Mouse (Mus musculus) intestine, embryonic 14.5 days (tissue): Measurements from ENCODE around the gene Ucp2. TPM values are rescaled to one million over a fixed set of nuclear protein-coding genes. Genes with fewer than 3 reads are reported as not detected.

ENCODE experiments used
- ATAC-seq: fragments of 200-750 bp; cut with Nextera tagmentation; replicated peaks from 2 replicates; pipeline ENCODE4 v1.8.0; 2017; ENCODE audit warnings: low read depth, moderate number of reproducible peaks, moderate TSS enrichment, moderate library complexity; ENCODE audit not compliant: low FRiP score, low TSS enrichment
- DNase-seq: peaks from one replicate; pipeline ENCODE4 v3.0.0-alpha.2; 2018; ENCODE audit warnings: low spot score
- H3K27ac ChIP-seq: fragments of 300-500 bp; sonication (generic); 2 replicates; pipeline ENCODE4 v1.5.1; 2014; ENCODE audit warnings: low read depth, mild to moderate bottlenecking, control low read depth
- H3K27me3 ChIP-seq: fragments of 300-500 bp; sonication (generic); replicated peaks from 2 replicates; pipeline ENCODE4 v1.6.1; 2014; ENCODE audit warnings: low read length, control low read depth; ENCODE audit not compliant: control insufficient read depth, insufficient read depth
- H3K36me3 ChIP-seq: fragments of 300-500 bp; sonication (generic); 2 replicates; pipeline ENCODE4 v1.6.1; 2014; ENCODE audit warnings: low read length, control low read depth; ENCODE audit not compliant: control insufficient read depth, insufficient read depth
- H3K4me1 ChIP-seq: fragments of 300-500 bp; sonication (generic); replicated peaks from 2 replicates; pipeline ENCODE4 v1.6.1; 2014; ENCODE audit warnings: low read length, control low read depth, mixed read lengths; ENCODE audit not compliant: control insufficient read depth, insufficient read depth
- H3K4me2 ChIP-seq: fragments of 300-500 bp; sonication (generic); 2 replicates; pipeline ENCODE4 v1.6.1; 2014; ENCODE audit warnings: low read length
- H3K4me3 ChIP-seq: fragments of 300-500 bp; sonication (generic); 2 replicates; pipeline ENCODE4 v1.5.1; 2014; ENCODE audit warnings: low read depth, low read length, control low read depth, mixed read lengths
- H3K9ac ChIP-seq: fragments of 300-500 bp; sonication (generic); 2 replicates; pipeline ENCODE4 v1.6.1; 2014; ENCODE audit warnings: mild to moderate bottlenecking, low read length
- H3K9me3 ChIP-seq: fragments of 300-500 bp; sonication (generic); 2 replicates; pipeline ENCODE4 v1.6.1; 2016; ENCODE audit warnings: low read length, control low read depth; ENCODE audit not compliant: control insufficient read depth
- WGBS: fragments of 180-500 bp; shearing (Covaris S2); extraction: QIAGEN DNeasy Blood & Tissue Kit; methylation state at CpG from one replicate; pipeline ENCODE4 v1.1.7; 2014; 5-methylcytosine and 5-hydroxymethylcytosine counted together
- polyA plus RNA-seq: library from polyadenylated mRNA; unstranded; fragments of >200 nt; fragmentation: Nextera tagmentation; extraction: Ambion mirVana; gene quantifications from 2 replicates; pipeline ENCODE4 v1.2.1, GENCODE M21; 2014

The Ucp2 gene
- polyA plus RNA-seq, 1 experiment from 2014 or later, result 179 TPM

DNA sequence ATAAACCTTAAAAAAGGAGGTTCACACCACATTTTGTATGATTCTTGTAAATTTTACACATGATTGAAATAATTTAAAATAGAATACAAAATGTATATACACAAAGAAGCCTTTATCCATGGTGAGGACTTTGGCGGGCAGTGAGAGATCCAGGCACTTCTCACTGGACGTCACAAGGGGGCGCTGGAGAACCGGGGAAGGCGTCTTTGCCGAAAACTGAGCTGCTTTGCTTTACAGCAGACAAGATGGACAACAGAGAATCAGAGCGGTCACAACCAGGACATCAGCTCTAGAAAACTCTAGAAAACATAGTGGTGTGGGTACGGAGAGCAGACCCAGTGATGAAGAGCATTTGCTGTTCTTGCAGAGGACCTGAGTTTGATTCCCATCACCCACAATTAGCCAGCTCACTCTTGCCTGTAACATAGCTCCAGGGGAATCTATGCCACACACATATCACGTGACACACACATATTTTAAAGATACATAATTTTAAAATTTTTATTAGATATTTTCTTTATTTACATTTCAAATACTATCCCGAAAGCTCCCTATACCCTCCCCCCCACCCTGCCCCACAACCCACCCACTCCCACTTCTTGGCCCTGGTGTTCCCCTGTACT is 27.6 kb downstream of the Ucp2 start:
- peak overlapping the region; percentile 18; the same call in 1 of the 2 replicates for H3K4me2 ChIP-seq
- no peaks in the 10 kb centered on the region for H3K36me3 ChIP-seq
- no peaks in the 10 kb centered on the region for H3K9me3 ChIP-seq
- no peak overlapping the region for H3K27ac ChIP-seq
- H3K9ac ChIP-seq, result no peak overlapping the region
- H3K4me3 ChIP-seq, result no peak overlapping the region
- 18% methylated on average over 10 of the region's 10 CpGs for WGBS
- peak; percentile 95 for DNase-seq
- ATAC-seq, result peak; percentile 47; the same call in 1 of the 2 replicates
- H3K27me3 ChIP-seq, result no peaks in the 10 kb centered on the region
- H3K4me1 ChIP-seq, result no peaks in the 10 kb centered on the region

DNA sequence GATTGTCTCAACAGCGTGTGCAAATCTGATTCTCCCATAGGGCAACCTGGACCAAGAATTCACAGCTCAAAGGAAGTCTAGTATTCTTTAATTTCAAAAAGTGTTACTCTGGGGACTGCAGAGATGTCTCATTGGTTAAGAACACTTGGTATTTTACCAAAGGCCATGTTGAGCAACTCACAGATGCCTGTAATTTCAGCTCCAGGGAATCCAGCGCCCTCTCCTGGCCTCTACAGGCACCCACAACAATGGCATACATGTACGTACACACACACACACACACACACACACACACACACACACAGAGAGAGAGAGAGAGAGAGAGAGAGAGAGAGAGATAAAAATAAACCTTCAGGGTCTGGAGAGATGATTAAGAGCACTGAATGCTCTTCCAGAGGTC is 29.1 kb downstream of the Ucp2 start:
- H3K27me3 ChIP-seq, result no peaks in the 10 kb centered on the region
- DNase-seq (no peak), ATAC-seq (no peak)
- H3K9me3 ChIP-seq, result no peaks in the 10 kb centered on the region
- no peak overlapping the region for H3K4me3 ChIP-seq
- H3K27ac ChIP-seq, result no peak overlapping the region
- no peaks in the 10 kb centered on the region for H3K36me3 ChIP-seq
- WGBS, result 75% methylated on average over 3 of the region's 3 CpGs
- H3K9ac ChIP-seq, result no peak overlapping the region
- no peak overlapping the region for H3K4me2 ChIP-seq
- H3K4me1 ChIP-seq, result no peaks in the 10 kb centered on the region

DNA sequence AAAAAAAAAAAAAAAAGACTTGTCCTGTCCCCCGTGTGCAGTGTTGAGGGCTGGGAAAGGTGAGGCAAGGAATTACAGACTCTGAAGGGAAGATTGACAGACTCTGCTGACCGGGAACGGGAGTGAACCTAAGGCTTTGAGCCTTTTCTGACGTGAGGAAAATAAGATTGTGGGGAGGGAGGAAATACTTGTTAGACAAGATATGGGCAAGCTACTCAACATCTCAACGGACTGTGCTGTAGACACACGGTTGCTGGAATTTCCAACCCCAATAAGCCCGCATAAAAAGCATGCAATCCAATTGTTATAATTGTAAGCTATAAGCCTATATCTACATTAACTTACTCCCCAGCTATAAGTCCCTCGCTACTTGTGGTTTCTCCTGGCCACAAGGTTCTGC is 31.5 kb downstream of the Ucp2 start:
- Histone ChIP-seq H3K9ac (no peak overlapping the region), H3K4me1 (no peaks in the 10 kb centered on the region), H3K27me3 (no peaks in the 10 kb centered on the region), H3K27ac (no peak overlapping the region), H3K9me3 (no peaks in the 10 kb centered on the region), H3K4me3 (no peak overlapping the region), H3K36me3 (no peaks in the 10 kb centered on the region), H3K4me2 (no peak overlapping the region)
- ATAC-seq (no peak), DNase-seq (no peak)
- WGBS, result 65% methylated on average over 8 of the region's 8 CpGs

DNA sequence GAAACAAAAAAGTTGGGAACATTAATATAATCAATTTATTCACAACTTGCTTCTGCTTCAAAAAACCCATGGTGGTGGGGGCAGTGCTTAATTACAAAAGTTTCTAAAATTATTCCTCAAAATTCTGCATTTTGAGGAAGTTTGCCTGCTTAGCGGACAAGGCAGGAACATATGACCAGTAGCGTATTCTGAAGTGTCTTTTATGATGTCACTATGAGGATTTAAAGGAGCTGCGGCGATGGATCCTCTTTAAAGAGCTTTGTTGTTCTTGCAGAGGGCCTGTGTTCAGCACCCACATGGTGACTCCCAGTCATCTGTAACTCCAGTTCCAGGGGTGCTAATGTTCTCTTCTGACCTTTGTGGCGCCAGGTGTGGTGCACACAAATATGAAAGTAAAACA is 37.6 kb downstream of the Ucp2 start:
- Histone ChIP-seq H3K9ac (no peak overlapping the region), H3K4me3 (no peak overlapping the region), H3K27me3 (no peaks in the 10 kb centered on the region), H3K9me3 (no peaks in the 10 kb centered on the region), H3K27ac (no peak overlapping the region), H3K36me3 (no peaks in the 10 kb centered on the region), H3K4me2 (no peak overlapping the region), H3K4me1 (peaks cover 6% of the 10 kb centered on the region)
- no peak for DNase-seq
- ATAC-seq, result no peak
- 87% methylated on average over 5 of the region's 5 CpGs for WGBS

DNA sequence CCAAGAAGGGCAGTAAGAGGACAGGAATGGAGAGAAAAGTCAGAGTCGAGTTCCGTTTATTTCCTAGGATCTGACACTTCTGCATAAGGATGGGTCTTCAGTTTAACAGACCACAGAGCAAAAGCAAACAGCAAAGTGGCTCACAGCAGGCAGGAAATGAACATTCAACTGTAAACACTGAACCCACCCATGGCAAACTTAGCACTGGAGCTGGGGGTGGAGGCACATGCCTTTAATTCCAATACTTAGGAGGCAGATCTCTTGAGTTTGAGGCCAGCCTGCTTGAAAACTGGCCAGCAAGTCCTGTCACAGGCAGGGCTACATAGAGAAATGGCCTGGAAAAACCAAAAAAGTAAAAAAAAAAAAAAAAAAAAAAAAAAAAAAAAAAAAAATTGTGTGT is 40.4 kb downstream of the Ucp2 start:
- H3K36me3 ChIP-seq, result no peaks in the 10 kb centered on the region
- no peak overlapping the region for H3K4me3 ChIP-seq
- no peaks in the 10 kb centered on the region for H3K27me3 ChIP-seq
- H3K4me1 ChIP-seq, result peaks cover 6% of the 10 kb centered on the region
- ATAC-seq (no peak), DNase-seq (no peak)
- no peaks in the 10 kb centered on the region for H3K9me3 ChIP-seq
- H3K27ac ChIP-seq, result 0 out of 2 replicates have a peak overlapping the region, but pooled peaks have one; percentile 47
- no peak overlapping the region for H3K4me2 ChIP-seq
- 25% methylated on average over 2 of the region's 2 CpGs for WGBS
- H3K9ac ChIP-seq, result no peak overlapping the region

DNA sequence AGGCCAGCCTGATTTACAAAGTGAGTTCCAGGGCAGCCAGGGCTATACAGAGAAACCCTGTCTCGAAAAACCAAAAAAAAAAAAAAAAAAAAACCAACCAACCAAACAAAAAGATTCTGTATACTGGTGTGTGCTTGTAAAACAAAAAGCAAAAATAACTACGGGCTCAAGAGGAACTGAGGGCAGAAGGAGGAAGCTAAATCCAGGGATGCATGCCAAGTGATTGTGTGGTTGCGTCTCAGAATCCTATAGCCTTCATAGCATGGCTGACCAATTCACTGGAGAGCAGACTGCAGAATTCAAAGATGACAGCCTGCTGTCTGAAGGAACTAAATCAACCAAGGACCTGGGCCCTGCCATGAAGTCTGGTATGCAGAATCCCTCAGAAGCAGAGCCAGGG is 41.1 kb downstream of the Ucp2 start:
- ATAC-seq (no peak), DNase-seq (no peak)
- no peaks in the 10 kb centered on the region for H3K9me3 ChIP-seq

DNA sequence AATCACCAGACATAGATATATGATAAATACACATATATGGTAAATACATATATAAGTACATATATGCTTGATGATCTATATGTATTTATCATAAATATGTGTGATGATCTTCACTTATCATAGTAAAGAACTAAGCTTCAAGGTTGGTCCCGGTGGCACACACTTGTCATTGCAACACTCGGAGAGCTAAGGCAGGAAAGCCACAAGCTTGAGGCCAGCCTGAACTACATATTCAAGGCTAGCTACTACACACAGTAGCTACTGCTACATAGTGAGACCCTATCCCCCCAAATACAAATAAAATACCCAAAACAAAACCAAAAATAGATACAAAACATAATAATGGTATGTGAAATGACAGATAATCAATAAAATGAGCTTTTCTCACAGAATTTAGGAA is 42.7 kb downstream of the Ucp2 start:
- Histone ChIP-seq H3K4me2 (no peak overlapping the region), H3K9me3 (no peaks in the 10 kb centered on the region), H3K27ac (no peak overlapping the region), H3K36me3 (peaks cover 18% of the 10 kb centered on the region), H3K4me3 (no peak overlapping the region), H3K27me3 (no peaks in the 10 kb centered on the region), H3K9ac (no peak overlapping the region), H3K4me1 (peaks cover 6% of the 10 kb centered on the region)
- no peak for ATAC-seq
- 84% methylated on average over 2 of the region's 2 CpGs for WGBS
- DNase-seq, result no peak

More for the DNA sequence above, 41.1 kb downstream of the Ucp2 start:
- Histone ChIP-seq H3K4me3 (no peak overlapping the region), H3K36me3 (peaks cover 6% of the 10 kb centered on the region), H3K4me1 (peaks cover 6% of the 10 kb centered on the region), H3K27ac (no peak overlapping the region), H3K27me3 (no peaks in the 10 kb centered on the region), H3K4me2 (no peak overlapping the region), H3K9ac (no peak overlapping the region)
- 76% methylated on average over 3 of the region's 3 CpGs for WGBS

DNA sequence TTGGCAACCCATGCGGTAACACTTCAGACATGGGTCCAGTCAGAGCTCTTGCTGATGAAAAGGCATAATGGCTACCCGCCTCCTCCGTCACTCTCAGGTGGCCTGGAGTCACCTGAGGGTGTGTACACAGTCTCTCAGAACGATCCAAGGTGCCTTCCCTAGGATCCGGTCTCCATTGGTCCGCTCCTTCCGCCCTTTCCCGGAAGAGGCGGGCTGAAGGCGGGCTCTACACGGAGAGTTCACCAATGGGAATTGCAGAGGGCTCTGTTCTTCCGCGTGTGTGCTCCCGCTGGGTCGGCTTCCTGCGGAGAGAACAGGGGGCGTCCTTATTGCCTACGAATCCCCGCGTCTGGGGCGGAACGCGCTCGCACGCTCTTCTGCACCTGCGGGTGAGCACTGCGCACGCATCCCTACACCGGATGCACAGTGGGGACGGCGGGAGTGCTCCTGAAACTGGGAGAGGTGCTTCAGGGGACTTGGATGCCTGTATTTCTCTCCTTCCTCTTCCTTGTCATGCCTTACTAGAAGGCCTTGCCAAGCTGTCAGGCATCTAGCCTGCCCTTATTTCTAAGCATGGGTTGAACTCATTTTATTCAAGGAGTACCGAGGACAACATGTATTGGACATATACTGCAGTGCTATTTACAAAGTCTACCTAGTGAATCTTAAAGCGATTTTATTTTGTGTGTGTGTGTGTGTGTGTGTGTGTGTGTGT is 43.8 kb downstream of the Ucp2 start, which contains the start of gene Coa4:
TSS of gene Coa4 (plus strand) at position 268 of the 715 bp plus-strand sequence.
- peak; percentile 89 for DNase-seq
- H3K4me3 ChIP-seq, result peak within 1 kb of the TSS; percentile 64
- peak within 1 kb of the TSS; percentile 56 for H3K4me2 ChIP-seq
- H3K9me3 ChIP-seq, result no peaks in the 10 kb centered on the region
- peak within 1 kb of the TSS; percentile 79 for H3K27ac ChIP-seq
- peak within 1 kb of the TSS; percentile 61 for H3K9ac ChIP-seq
- H3K27me3 ChIP-seq, result no peaks in the 10 kb centered on the region
- WGBS, result under 1% methylated on average over 33 of the region's 33 CpGs
- peaks cover 18% of the 10 kb centered on the region for H3K36me3 ChIP-seq
- peaks cover 6% of the 10 kb centered on the region for H3K4me1 ChIP-seq
- peak; percentile 99 for ATAC-seq

DNA sequence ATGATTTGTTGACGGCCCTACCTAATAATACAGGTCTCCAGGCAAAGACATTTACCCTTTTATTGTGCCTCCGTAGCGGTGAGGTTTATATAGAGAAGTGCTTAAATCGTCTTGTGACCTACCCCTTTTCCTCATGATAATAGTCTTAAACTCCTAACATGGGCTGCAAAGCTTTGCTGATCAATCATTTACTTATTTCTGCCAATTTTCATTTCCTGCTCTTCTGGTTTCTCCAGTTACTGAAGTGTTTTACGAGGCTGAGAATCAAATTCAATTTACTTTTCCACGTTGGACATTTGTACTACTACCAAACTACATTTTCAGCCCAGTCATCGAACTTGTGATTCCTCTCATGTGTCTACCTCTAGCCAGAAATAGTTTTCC is 44.4 kb downstream of the Ucp2 start:
- no peak for ATAC-seq
- Histone ChIP-seq H3K4me3 (peak overlapping the region; percentile 64), H3K4me2 (peak overlapping the region; percentile 56), H3K36me3 (peaks cover 18% of the 10 kb centered on the region), H3K27ac (peak overlapping the region; percentile 79), H3K27me3 (no peaks in the 10 kb centered on the region), H3K9ac (peak overlapping the region; percentile 61), H3K4me1 (peaks cover 6% of the 10 kb centered on the region), H3K9me3 (no peaks in the 10 kb centered on the region)
- DNase-seq, result no peak
- WGBS, result 27% methylated on average over 7 of the region's 7 CpGs
